Mouse (Mus musculus) hindbrain, embryonic 10.5 days (tissue): Measurements from ENCODE around the gene Rcc1. TPM values are rescaled to one million over a fixed set of nuclear protein-coding genes. Genes with fewer than 3 reads are reported as not detected.
"Not testable (repeated sequence)": the region's sequence is repeated elsewhere in the genome, so short reads cannot be mapped to it uniquely, and the experiment has no call there.

Experiments used
- DNase-seq: peaks from one replicate; pipeline ENCODE4 v3.0.0-alpha.2; 2017; ENCODE audit warnings: low spot score
- H3K27ac ChIP-seq: fragments of 300-500 bp; sonication (generic); 2 replicates; pipeline ENCODE4 v1.5.1; 2016; ENCODE audit warnings: mild to moderate bottlenecking, moderate library complexity
- H3K27me3 ChIP-seq: fragments of 300-500 bp; sonication (generic); 2 replicates; pipeline ENCODE4 v1.6.1; 2016; ENCODE audit warnings: mild to moderate bottlenecking; ENCODE audit not compliant: poor library complexity, insufficient read depth, severe bottlenecking
- H3K36me3 ChIP-seq: fragments of 300-500 bp; sonication (generic); 2 replicates; pipeline ENCODE4 v1.6.1; 2016; ENCODE audit warnings: mild to moderate bottlenecking, moderate library complexity
- H3K4me1 ChIP-seq: fragments of 300-500 bp; sonication (generic); replicated peaks from 2 replicates; pipeline ENCODE4 v1.6.1; 2016; ENCODE audit warnings: mild to moderate bottlenecking
- H3K4me3 ChIP-seq: fragments of 300-500 bp; sonication (generic); 2 replicates; pipeline ENCODE4 v1.5.1; 2016; ENCODE audit warnings: mild to moderate bottlenecking, moderate library complexity
- H3K9me3 ChIP-seq: fragments of 300-500 bp; sonication (generic); 2 replicates; pipeline ENCODE4 v1.6.1; 2016; ENCODE audit warnings: mild to moderate bottlenecking, moderate library complexity
- WGBS: fragments of 180-500 bp; shearing (Covaris S2); methylation state at CpG from one replicate; pipeline ENCODE4 v1.1.7; 2016; 5-methylcytosine and 5-hydroxymethylcytosine counted together
- polyA plus RNA-seq: library from polyadenylated mRNA; unstranded; fragments of >200 nt; fragmentation: Nextera tagmentation; extraction: Ambion mirVana; gene quantifications from 2 replicates; pipeline ENCODE4 v1.2.1, GENCODE M21; 2016

Gene Rcc1
- polyA plus RNA-seq, 1 experiment from 2014 or later = 116 TPM

- Histone ChIP-seq H3K27ac (no peak overlapping the region), H3K27me3 (no peaks in the 10 kb centered on the region), H3K9me3 (no peaks in the 10 kb centered on the region), H3K36me3 (peaks cover 9% of the 10 kb centered on the region), H3K4me3 (no peak overlapping the region), H3K4me1 (peaks cover 21% of the 10 kb centered on the region)
- DNase-seq = no peak
- 89% methylated on average over 8 of the region's 8 CpGs for WGBS
These were observed 48.1 kb downstream of the Rcc1 start for GRCm38 (mm10) chr4:132305276-132305675.

GRCm38 (mm10) chr4:132303484-132303883 lies 49.9 kb downstream of the Rcc1 start:
- Histone ChIP-seq H3K4me3 (peak overlapping the region; percentile 57), H3K4me1 (peaks cover 12% of the 10 kb centered on the region)
- WGBS = 45% methylated on average over 6 of the region's 6 CpGs
- DNase-seq, H3K27me3 ChIP-seq, H3K9me3 ChIP-seq, H3K36me3 ChIP-seq, H3K27ac ChIP-seq: not testable (repeated sequence)

- no peaks in the 10 kb centered on the region for H3K9me3 ChIP-seq
- peak; percentile 71 for DNase-seq
- H3K27ac ChIP-seq = peak within 1 kb of the TSS; percentile 73
- H3K4me1 ChIP-seq = peaks cover 12% of the 10 kb centered on the region
- no peaks in the 10 kb centered on the region for H3K36me3 ChIP-seq
- peak within 1 kb of the TSS; percentile 57 for H3K4me3 ChIP-seq
- H3K27me3 ChIP-seq = no peaks in the 10 kb centered on the region
- 2% methylated on average over 31 of the region's 31 CpGs for WGBS
These were observed 50.4 kb downstream of the Rcc1 start, which contains the start of gene Rab42 for GRCm38 (mm10) chr4:132302939-132303479. TSS of gene Rab42 (minus strand) at chr4:132303385.

- peaks cover 12% of the 10 kb centered on the region for H3K4me1 ChIP-seq
- peak overlapping the region; percentile 73; the same call in 1 of the 2 replicates for H3K27ac ChIP-seq
- H3K9me3 ChIP-seq = no peaks in the 10 kb centered on the region
- H3K4me3 ChIP-seq = peak overlapping the region; percentile 57
- no peaks in the 10 kb centered on the region for H3K27me3 ChIP-seq
- DNase-seq = no peak
- WGBS = 67% methylated on average over 16 of the region's 16 CpGs
- H3K36me3 ChIP-seq = no peaks in the 10 kb centered on the region
These were observed 51.2 kb downstream of the Rcc1 start for GRCm38 (mm10) chr4:132301965-132302938.

GRCm38 (mm10) chr4:132301486-132301885 lies 51.9 kb downstream of the Rcc1 start:
- WGBS = 87% methylated on average over 6 of the region's 6 CpGs
- no peak for DNase-seq
- Histone ChIP-seq H3K9me3 (no peaks in the 10 kb centered on the region), H3K27me3 (no peaks in the 10 kb centered on the region), H3K36me3 (no peaks in the 10 kb centered on the region), H3K27ac (no peak overlapping the region), H3K4me3 (no peak overlapping the region), H3K4me1 (peaks cover 12% of the 10 kb centered on the region)

GRCm38 (mm10) chr4:132299849-132300248 lies 53.6 kb downstream of the Rcc1 start:
- Histone ChIP-seq H3K4me3 (no peak overlapping the region), H3K4me1 (peaks cover 12% of the 10 kb centered on the region), H3K27me3 (no peaks in the 10 kb centered on the region), H3K27ac (no peak overlapping the region), H3K9me3 (no peaks in the 10 kb centered on the region), H3K36me3 (peaks cover 5% of the 10 kb centered on the region; the same call in 1 of the 2 replicates)
- DNase-seq = no peak
- 85% methylated on average over 1 of the region's 1 CpGs for WGBS

- H3K27me3 ChIP-seq = no peaks in the 10 kb centered on the region
- peaks cover 42% of the 10 kb centered on the region for H3K36me3 ChIP-seq
- no peak overlapping the region for H3K27ac ChIP-seq
- H3K4me1 ChIP-seq = no peaks in the 10 kb centered on the region
- H3K4me3 ChIP-seq = no peak overlapping the region
- WGBS = 47% methylated on average over 8 of the region's 8 CpGs
- no peak for DNase-seq
- H3K9me3 ChIP-seq = peaks cover 4% of the 10 kb centered on the region; the same call in 1 of the 2 replicates
These were observed 57.6 kb downstream of the Rcc1 start for GRCm38 (mm10) chr4:132295696-132296390.

- Histone ChIP-seq H3K27ac (no peak overlapping the region), H3K4me1 (no peaks in the 10 kb centered on the region), H3K4me3 (no peak overlapping the region), H3K36me3 (peaks cover 60% of the 10 kb centered on the region), H3K9me3 (peaks cover 4% of the 10 kb centered on the region; the same call in 1 of the 2 replicates), H3K27me3 (no peaks in the 10 kb centered on the region)
- 82% methylated on average over 7 of the region's 7 CpGs for WGBS
- DNase-seq = no peak
These were observed 59.6 kb downstream of the Rcc1 start for GRCm38 (mm10) chr4:132293682-132294240.

- H3K36me3 ChIP-seq = peaks cover 60% of the 10 kb centered on the region
- H3K27ac ChIP-seq = no peak overlapping the region
- DNase-seq = no peak
- 42% methylated on average over 4 of the region's 4 CpGs for WGBS
- H3K9me3 ChIP-seq = peaks cover 4% of the 10 kb centered on the region; the same call in 1 of the 2 replicates
- no peaks in the 10 kb centered on the region for H3K4me1 ChIP-seq
- no peaks in the 10 kb centered on the region for H3K27me3 ChIP-seq
- H3K4me3 ChIP-seq = no peak overlapping the region
These were observed 60.4 kb downstream of the Rcc1 start for GRCm38 (mm10) chr4:132292988-132293387.

GRCm38 (mm10) chr4:132291624-132292335 lies 61.6 kb downstream of the Rcc1 start:
- Histone ChIP-seq H3K9me3 (peaks cover 4% of the 10 kb centered on the region; the same call in 1 of the 2 replicates), H3K27ac (no peak overlapping the region), H3K36me3 (peaks cover 66% of the 10 kb centered on the region), H3K27me3 (no peaks in the 10 kb centered on the region), H3K4me1 (no peaks in the 10 kb centered on the region), H3K4me3 (no peak overlapping the region)
- no peak for DNase-seq
- 84% methylated on average over 12 of the region's 12 CpGs for WGBS

GRCm38 (mm10) chr4:132291056-132291455 lies 62.3 kb downstream of the Rcc1 start:
- Histone ChIP-seq H3K27me3 (no peaks in the 10 kb centered on the region), H3K36me3 (peaks cover 73% of the 10 kb centered on the region), H3K4me3 (no peak overlapping the region), H3K27ac (no peak overlapping the region), H3K9me3 (peaks cover 4% of the 10 kb centered on the region; the same call in 1 of the 2 replicates), H3K4me1 (no peaks in the 10 kb centered on the region)
- DNase-seq = no peak
- WGBS = 95% methylated on average over 4 of the region's 4 CpGs

GRCm38 (mm10) chr4:132288840-132289239 lies 64.6 kb downstream of the Rcc1 start:
- H3K36me3 ChIP-seq = peaks cover 77% of the 10 kb centered on the region
- H3K27me3 ChIP-seq, DNase-seq, H3K27ac ChIP-seq, H3K4me1 ChIP-seq, H3K4me3 ChIP-seq, H3K9me3 ChIP-seq: not testable (repeated sequence)
- 78% methylated on average over 4 of the region's 5 CpGs for WGBS
